Mouse (Mus musculus) B cell, adult 2 months (primary cell): ENCODE data around the gene Rdh8.
"Not testable (repeated sequence)": the region's sequence is repeated elsewhere in the genome, so short reads cannot be mapped to it uniquely, and the experiment has no call there.

Experiments used
- DNase-seq, 2 experiments: peaks; one replicate each; pipeline ENCODE4 v3.0.0; 2022

Gene Rdh8

GRCm38 (mm10) chr9:20818236-20818635 is at the start of gene Rdh8:
Gene Rdh8 (plus strand): TSS chr9:20818503.
- DNase-seq, result no peak

- DNase-seq, result no peak
Measured at GRCm38 (mm10) chr9:20781286-20781685, 37.0 kb upstream of the Rdh8 start.

- DNase-seq, result no peak
Measured at GRCm38 (mm10) chr9:20785055-20785454, 33.2 kb upstream of the Rdh8 start.

GRCm38 (mm10) chr9:20787992-20788391 is 30.3 kb upstream of the Rdh8 start:
- DNase-seq, result no peak

GRCm38 (mm10) chr9:20789651-20790050 is 28.7 kb upstream of the Rdh8 start:
- no peak for DNase-seq

- no peak for DNase-seq
Measured at GRCm38 (mm10) chr9:20790345-20790744, 28.0 kb upstream of the Rdh8 start.

- no peak for DNase-seq
Measured at GRCm38 (mm10) chr9:20794108-20794806, 24.0 kb upstream of the Rdh8 start.

- DNase-seq, result peak; percentile 66 to 68
Measured at GRCm38 (mm10) chr9:20804266-20805158, 13.8 kb upstream of the Rdh8 start.

- no peak for DNase-seq
Measured at GRCm38 (mm10) chr9:20805159-20805495, 13.2 kb upstream of the Rdh8 start.

GRCm38 (mm10) chr9:20805706-20806105 is 12.6 kb upstream of the Rdh8 start:
- no peak for DNase-seq

GRCm38 (mm10) chr9:20810271-20810670 is 8.0 kb upstream of the Rdh8 start:
- DNase-seq, result no peak

GRCm38 (mm10) chr9:20810773-20811172 is 7.5 kb upstream of the Rdh8 start:
- DNase-seq, result no peak

- DNase-seq, result peak; percentile 11 to 20
Measured at GRCm38 (mm10) chr9:20812537-20813271, 5.6 kb upstream of the Rdh8 start.

- no peak for DNase-seq
Measured at GRCm38 (mm10) chr9:20814521-20815272, 3.6 kb upstream of the Rdh8 start, which contains the start of gene Col5a3. Gene Col5a3 (minus strand): TSS chr9:20815067.

GRCm38 (mm10) chr9:20820001-20820400 is 1.7 kb downstream of the Rdh8 start:
- no peak for DNase-seq

GRCm38 (mm10) chr9:20822821-20823220 is 4.5 kb downstream of the Rdh8 start:
- DNase-seq, result no peak

- no peak for DNase-seq
Measured at GRCm38 (mm10) chr9:20825781-20826180, 7.5 kb downstream of the Rdh8 start.

- no peak for DNase-seq
Measured at GRCm38 (mm10) chr9:20828127-20828526, 9.8 kb downstream of the Rdh8 start.

GRCm38 (mm10) chr9:20830901-20831643 is 12.8 kb downstream of the Rdh8 start:
- DNase-seq, result peak; percentile 83 to 84

GRCm38 (mm10) chr9:20834881-20835280 is 16.6 kb downstream of the Rdh8 start:
- no peak for DNase-seq

- DNase-seq, result not testable (repeated sequence)
Measured at GRCm38 (mm10) chr9:20835431-20835954, 17.2 kb downstream of the Rdh8 start.
